Mouse (Mus musculus) kidney, adult 2 months (tissue): ENCODE measurements at regions not wholly inside any gene's neighbourhood (a gene's known extent, or its start where the extent isn't known, plus 50 kb on each side); places are given as distances from the start of the nearest gene placed in this dataset.

Experiments used
- CTCF ChIP-seq: fragments of 200-500 bp; conservative IDR thresholded peaks from 2 replicates; pipeline ENCODE4 v1.5.1; 2011; ENCODE audit warnings: low read depth, mild to moderate bottlenecking, control low read depth, low read length, moderate library complexity, mixed read lengths; ENCODE audit not compliant: insufficient read depth, insufficient read length
- POLR2A ChIP-seq: fragments of 200-500 bp; IDR thresholded peaks from one replicate; pipeline ENCODE4 v1.6.1; 2011; ENCODE audit warnings: low read depth, low read length, control low read depth

DNA sequence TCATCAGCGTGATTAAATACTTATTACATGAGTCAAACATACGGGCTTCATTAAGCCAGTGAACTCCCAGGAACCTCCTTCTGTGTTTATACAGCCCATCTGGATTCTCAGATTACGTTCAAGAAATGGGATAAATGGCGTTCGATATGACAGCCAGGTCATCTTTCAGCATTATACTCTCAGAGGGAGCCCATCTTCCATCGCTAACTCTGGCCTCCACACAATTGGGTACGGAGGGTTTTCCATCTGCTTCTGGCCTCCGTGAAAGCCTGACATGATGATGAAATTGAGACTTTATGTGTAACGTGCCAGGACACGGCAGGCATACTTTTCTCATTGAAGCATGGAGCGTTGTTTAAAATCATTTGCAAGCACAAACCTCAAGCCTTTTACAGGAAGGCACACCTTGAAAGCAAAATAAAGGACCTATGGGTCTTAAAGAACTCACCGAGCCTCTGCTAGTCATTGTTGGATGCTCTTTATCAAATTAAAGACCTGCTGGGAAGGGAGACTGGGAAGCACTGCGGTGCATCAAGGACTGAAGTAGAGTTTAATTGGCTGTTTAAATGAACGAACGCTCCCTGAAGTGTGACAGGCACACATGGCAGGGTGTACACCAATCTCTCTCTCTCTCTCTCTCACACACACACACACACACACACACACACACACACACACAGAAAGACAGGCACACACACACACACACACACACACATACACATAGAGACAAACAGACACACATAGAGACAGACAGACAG lies 127.0 kb downstream of the Slc38a6 start:
- TF ChIP-seq CTCF (no peak), POLR2A (no peak)
